Mouse (Mus musculus) urinary bladder, postnatal 4 days (tissue): ENCODE data around the gene Comp.

Experiments used
- DNase-seq, 2 experiments: peaks; one replicate each; pipeline ENCODE4 v3.0.0; 2021 to 2022; ENCODE audit warnings: low spot score in 2 of 2

Gene Comp

DNA sequence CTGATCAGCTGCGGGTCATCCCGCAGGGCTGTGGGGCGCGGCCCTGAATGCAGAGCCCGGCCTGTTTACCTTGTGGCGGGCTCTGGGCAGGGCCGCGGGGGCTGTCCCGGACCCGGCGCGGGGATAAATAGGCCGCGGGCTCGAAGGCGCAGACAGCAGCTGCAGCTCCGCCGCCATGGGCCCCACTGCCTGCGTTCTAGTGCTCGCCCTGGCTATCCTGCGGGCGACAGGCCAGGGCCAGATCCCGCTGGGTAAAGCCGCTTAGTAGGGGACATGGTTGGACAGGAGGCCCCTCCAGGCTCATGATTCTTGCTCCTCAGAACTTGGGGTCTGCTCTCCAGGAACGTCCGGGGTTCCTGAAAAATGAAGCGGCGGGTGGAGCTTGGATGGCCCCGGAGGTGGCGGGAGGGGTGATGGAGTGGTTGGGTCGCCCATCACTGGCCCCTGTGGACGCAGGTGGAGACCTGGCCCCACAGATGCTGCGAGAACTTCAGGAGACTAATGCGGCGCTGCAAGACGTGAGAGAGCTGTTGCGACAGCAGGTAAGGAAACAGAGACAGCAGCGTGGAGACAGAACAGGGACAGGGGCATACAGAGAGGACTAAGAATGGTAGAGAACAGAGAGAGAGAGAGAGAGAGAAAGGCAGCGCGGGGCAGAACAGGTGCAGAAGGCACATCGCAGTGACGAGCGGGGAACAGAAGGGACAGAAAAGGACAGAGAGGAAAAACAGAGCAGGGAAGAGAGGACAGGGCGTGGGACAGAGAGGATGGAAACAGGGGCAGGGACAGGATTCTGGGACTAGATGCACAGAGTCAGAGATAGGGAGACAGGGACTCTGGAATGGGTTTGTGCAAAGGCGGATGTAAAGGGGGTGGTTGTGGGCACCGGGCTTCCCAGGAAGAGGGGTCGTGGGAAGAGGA, at the start of gene Comp:
Gene Comp, plus strand, starts transcription at position 162 of the 921 bp plus-strand sequence.
- no peak for DNase-seq

- no peak for DNase-seq
These were observed 49.6 kb upstream of the Comp start for GRCm38 (mm10) chr8:70323716-70324115.

GRCm38 (mm10) chr8:70327512-70327911, 45.8 kb upstream of the Comp start:
- no peak for DNase-seq

DNA sequence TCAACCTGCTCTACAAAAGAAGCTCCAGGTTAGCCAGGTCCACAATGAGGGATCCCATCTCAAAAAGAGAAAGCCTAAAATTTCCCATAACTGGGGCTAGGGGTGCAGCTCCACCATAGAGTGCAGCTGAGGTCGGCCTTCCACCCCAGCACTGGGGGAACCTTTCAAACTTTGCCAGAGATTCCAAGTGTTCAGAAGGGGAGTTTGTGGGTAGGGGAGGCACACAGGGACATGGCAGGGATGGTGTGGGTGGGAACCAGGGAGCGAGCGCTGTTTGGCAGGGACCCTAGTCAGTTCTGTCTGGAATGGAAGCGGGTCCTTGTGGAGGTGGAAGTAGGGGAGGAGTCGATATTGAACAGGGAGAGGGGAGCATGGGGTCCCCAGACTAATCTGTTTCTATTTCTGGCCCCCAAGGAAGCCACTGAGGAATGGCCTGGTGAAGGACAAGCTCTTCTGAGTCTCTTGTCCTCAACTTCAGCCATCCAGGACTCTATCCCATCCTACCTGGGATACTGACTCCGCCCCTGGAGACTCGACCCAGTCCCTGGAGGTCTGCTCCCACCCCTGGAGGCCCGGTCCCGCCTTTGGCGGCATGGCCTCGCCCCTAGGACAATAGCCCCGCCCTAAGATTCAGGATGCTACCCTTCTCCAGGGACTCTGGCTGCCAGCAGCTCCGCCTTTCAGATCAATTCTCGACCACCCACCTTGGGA, 44.1 kb upstream of the Comp start, which contains the start of gene Gdf1:
Gene Gdf1, plus strand, starts transcription at position 694 of the 711 bp plus-strand sequence.
- DNase-seq = no peak

- no peak for DNase-seq
These were observed 43.3 kb upstream of the Comp start for GRCm38 (mm10) chr8:70329835-70330740.

DNA sequence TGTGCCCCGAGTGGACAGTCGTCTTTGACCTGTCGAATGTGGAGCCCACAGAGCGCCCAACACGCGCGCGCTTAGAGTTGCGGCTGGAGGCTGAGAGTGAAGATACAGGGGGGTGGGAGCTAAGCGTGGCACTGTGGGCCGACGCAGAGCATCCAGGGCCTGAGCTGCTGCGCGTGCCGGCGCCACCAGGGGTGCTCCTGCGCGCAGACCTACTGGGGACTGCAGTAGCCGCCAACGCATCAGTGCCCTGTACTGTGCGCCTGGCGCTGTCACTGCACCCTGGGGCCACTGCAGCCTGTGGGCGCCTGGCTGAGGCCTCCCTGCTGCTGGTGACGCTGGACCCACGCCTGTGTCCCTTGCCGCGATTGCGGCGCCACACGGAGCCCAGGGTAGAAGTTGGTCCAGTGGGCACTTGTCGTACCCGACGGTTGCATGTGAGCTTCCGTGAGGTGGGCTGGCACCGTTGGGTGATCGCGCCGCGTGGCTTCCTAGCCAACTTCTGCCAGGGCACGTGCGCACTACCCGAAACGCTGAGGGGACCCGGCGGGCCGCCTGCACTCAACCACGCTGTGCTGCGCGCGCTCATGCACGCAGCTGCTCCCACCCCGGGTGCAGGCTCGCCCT, 42.5 kb upstream of the Comp start:
- no peak for DNase-seq

- no peak for DNase-seq
These were observed 41.8 kb upstream of the Comp start for GRCm38 (mm10) chr8:70331526-70331925.

DNA sequence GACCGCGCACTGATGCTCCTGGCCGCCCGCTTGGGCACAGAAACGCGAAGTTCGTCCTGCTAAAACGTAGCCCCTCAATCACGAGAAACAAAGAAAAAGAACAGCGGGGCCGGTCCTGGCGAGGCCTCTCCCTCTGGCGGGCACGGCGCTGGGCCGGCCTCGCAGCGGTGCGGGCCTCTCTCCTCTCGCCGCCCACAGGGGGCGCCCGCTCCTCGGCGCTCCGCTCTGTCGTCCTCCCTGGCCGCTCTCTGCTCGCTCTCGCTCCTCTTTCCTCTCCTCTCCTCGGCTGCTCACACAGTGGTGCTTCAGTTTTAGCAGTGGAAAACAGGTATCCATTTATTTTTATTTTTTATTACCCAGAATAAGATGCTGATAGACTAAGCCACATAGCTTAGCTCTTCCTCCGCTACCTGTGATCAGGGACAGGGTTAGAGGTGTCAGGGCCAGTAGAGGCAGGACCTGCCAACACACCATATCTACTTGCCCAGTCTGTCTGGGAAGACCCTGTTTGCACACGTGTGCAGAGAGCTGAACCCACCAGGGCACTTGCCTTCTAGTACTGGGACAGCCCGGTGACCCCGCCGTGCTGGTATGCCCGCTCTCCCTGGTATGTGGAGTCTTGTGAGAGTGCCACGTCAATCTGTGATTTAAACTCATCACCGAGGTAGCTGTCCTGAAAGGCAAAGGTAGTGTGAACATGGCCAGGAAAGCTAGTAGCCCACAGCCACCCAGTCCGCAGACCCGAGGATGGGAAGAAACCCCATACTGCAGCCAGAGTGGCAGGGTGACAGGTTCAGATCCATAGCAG, 41.1 kb upstream of the Comp start:
- DNase-seq = peak; percentile 71 to 78

GRCm38 (mm10) chr8:70332878-70333202, 40.5 kb upstream of the Comp start:
- no peak for DNase-seq

DNA sequence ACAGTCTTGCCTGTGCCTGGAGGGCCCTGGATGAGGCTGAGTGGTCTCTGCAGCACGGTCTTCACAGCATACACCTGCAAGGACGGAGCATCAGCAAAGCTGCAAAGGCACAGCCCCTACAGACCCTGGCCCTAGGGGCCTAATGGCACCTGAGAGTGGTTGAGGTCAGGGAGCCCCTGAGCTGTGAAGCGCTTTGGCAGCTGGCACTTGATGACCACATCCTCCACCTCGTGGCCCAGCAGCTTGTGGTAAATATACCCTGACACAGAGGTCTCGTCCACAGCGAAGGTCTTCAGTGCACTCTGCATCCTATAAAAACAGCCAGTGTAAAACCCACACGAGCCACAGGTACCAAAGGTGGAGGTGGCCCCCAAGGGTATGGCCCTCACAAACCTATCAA, 34.4 kb upstream of the Comp start:
- DNase-seq = no peak

GRCm38 (mm10) chr8:70340659-70341058, 32.7 kb upstream of the Comp start:
- no peak for DNase-seq

DNA sequence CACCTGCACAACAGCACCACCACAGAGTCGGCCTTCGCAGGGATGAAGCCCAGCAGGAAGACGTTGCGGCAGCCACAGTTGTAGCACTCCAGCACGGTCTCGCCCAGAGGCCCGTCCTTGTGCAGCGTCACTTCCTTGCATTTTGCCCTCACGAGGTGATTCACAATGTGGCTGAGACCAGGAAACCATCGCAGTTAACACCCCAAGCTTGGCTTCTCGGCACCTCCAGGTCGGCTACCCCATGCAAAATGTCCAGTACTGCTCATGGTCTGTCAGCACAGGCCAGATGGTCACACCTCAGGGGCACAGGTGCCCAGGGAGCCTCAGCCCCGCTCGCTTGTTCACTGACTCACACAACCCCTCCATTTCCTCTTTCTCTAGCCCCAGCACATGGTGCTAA, 31.4 kb upstream of the Comp start:
- DNase-seq = no peak

DNA sequence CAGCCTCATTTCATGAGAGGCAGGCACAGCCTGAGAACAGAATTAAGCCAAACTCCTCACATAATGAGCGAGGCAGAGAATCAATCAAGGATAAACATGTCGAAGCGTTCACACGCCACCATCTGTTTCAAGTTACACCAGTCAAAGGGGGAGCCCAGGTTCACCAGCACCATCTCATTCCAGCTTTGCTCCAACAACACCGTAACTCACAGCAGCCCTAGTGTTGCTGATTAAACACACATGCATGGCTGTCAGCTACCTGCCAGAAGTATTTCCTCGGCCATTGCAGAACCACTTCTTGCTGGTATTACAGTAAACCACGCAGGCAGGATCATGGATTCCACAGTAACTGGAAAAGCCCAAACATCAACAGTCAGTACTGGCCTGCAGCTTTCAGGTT, 30.3 kb upstream of the Comp start:
- no peak for DNase-seq

DNA sequence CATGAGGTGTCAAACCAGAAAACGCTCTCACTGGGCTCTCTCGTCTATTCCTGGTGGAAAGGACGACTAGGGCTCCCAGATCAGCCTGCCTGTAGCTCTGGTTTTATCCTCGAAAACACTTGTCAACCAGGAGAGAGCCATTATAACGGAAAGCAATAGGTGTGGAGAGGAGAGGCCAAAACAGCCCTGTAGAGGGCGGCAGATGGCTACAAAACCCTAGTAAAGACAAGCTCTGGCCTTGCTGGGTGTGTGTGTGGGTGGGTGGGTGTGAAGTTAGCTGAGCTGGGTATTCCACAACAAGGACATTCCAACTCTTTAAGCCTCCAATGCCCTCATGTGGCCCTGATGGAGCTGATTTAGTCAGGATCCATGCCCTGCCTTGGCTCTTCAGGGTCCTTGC, 29.7 kb upstream of the Comp start:
- DNase-seq = no peak

GRCm38 (mm10) chr8:70344279-70344678, 29.1 kb upstream of the Comp start:
- no peak for DNase-seq

GRCm38 (mm10) chr8:70347443-70347842, 25.9 kb upstream of the Comp start:
- no peak for DNase-seq

GRCm38 (mm10) chr8:70347860-70348420, 25.4 kb upstream of the Comp start:
- no peak for DNase-seq

GRCm38 (mm10) chr8:70351035-70351999, 22.0 kb upstream of the Comp start:
- DNase-seq = no peak

DNA sequence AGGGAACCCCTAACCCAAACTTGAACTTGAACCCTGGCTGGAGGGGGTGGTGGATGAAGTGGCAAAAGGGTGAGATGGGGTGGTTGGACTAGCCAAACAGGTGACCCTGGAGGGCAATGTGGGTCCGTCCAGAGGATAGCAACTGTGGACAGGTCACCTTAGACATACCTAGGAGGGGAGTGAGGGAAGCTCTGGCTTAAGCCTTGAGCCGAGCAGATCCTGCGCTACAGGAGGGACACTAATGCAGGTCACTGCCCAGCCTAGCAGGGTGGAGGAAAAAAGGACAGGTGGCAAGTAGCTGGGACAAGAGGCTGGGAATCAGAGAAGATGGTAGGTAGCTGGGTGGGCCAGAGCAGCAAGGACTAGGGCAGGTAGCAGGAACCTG, 21.4 kb upstream of the Comp start:
- no peak for DNase-seq
